Mouse (Mus musculus): ENCODE results near the gene Cnpy3. TPM values are rescaled to one million over a fixed set of nuclear protein-coding genes. Genes with fewer than 3 reads are reported as not detected.

Gene Cnpy3
- total RNA-seq, 4 experiments from 2014 or later: 64.6 to 68.9 (median 67.9) TPM

DNA sequence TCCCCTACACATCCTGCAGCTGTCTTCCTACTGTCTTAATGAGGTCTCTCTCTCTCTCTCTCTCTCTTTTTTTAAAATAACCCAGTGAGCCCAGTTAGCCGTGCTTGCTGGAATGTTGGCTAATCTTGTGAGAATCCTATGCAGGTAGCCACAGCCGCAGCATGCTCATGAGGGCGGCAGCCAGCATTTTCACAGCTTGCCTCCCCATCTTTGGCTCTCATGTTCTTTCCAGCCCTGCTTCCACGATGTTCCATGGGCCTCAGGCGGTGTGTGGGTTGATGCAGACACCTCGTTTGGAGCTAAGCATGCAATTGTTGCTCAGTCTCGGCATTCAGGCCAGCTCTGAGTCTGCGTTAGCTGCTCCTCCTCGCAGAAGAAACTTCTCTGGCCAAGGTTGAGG, 12.9 kb upstream of the Cnpy3 start:
- peak in 1 of 2 experiments; percentile 60 for DNase-seq (ENCODE audit: low spot score in 2 of 2)

GRCm38 (mm10) chr17:46763544-46763943, 11.5 kb upstream of the Cnpy3 start, which contains the start of gene Ptcra:
Ptcra (minus strand) TSS chr17:46763712.
- no peak for DNase-seq (ENCODE audit: low spot score in 2 of 2)

GRCm38 (mm10) chr17:46758753-46759152, 6.7 kb upstream of the Cnpy3 start:
- no peak for DNase-seq (ENCODE audit: low spot score in 2 of 2)

- DNase-seq (ENCODE audit: low spot score in 2 of 2): peak; percentile 55 to 56
Measured at GRCm38 (mm10) chr17:46751056-46751793, 789 bp downstream of the Cnpy3 start.

- no peak for DNase-seq (ENCODE audit: low spot score in 2 of 2)
Measured at GRCm38 (mm10) chr17:46750580-46750979, 1.4 kb downstream of the Cnpy3 start.

DNA sequence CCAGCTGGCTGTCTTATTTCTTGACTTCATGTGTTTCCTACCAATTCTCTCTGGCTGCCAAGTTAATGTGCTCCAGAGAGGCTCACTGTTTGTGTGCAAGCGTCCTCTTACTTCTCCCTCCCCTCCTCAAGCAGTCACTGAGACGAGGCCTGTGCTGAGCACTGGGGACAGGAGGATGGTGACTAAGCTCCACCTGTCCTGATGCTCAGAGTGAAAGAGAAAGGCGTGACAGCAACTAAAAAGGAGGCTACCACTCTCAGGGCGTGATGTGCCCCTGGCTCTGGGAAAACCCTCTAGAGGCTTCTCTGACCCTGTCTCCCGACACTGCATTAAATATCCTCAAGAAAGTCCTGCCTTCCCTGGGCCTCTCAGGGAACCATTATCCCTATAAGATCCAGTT, 2.7 kb downstream of the Cnpy3 start:
- no peak for DNase-seq (ENCODE audit: low spot score in 2 of 2)

DNA sequence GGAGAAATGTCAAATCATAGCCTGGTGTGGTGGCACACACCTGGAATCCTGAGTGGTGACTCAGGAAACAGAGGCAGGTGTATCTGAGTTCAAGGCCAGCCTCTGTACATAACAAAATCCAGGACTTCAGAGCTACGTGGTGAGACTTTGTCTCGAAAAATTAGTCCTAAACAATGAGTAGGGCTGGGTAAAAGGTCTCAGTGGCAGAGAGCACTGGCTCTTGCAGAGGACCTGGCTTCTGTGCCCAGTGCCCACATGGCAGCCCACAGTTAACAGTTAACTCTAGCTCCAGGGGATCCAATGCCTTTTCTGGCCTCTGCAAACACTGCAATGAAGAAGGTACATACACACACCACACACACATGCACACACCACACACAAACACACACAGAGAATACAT, 4.2 kb downstream of the Cnpy3 start:
- DNase-seq (ENCODE audit: low spot score in 2 of 2): no peak

- no peak for DNase-seq (ENCODE audit: low spot score in 2 of 2)
Measured at GRCm38 (mm10) chr17:46747234-46747633, 4.8 kb downstream of the Cnpy3 start.

GRCm38 (mm10) chr17:46745506-46745905, 6.5 kb downstream of the Cnpy3 start:
- DNase-seq (ENCODE audit: low spot score in 2 of 2): no peak

- no peak for DNase-seq (ENCODE audit: low spot score in 2 of 2)
Measured at GRCm38 (mm10) chr17:46742986-46743385, 9.0 kb downstream of the Cnpy3 start.

- DNase-seq (ENCODE audit: low spot score in 2 of 2): no peak
Measured at GRCm38 (mm10) chr17:46741305-46741704, 10.7 kb downstream of the Cnpy3 start.

DNA sequence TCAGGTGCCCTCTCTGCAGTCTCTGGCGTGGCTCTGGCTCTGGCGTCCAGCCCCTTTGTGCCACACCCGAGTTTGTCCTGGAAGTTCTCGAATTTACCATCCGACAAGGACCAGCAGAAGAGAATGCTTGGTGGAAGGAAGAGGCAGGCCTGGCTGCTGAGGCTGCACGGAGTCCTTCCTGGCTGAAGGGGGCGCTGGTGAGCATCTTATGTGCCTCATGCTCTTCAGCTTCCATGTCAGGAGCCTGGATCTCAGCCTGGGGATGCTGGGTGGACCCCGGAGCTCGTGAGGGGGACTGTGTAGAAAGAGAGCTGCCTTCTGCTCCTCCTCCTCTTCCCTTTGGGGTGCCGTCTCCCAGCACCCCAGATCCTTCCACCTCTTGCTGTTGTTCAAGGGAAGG, 15.9 kb downstream of the Cnpy3 start:
- DNase-seq (ENCODE audit: low spot score in 2 of 2): no peak

DNA sequence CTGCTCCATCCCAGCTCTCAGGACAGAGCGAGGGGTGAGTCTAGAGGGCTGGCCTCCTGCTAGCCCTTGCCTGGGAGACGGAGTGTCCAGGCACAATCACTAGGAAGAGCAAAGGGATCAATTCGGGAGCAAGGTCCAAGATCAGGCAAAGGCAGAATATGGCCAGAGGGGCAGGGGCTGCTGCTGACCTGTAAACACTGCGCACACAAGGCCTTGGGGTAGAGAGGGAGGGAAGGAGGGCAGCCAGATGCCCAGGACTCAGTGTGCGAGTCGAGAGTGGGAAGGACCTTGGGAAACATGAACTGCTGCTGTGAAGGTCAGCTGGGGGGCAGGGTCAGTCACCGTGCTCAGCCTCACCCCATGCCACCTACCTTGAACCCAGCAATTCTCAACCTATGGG, 16.7 kb downstream of the Cnpy3 start:
- DNase-seq (ENCODE audit: low spot score in 2 of 2): no peak

- DNase-seq (ENCODE audit: low spot score in 2 of 2): no peak
Measured at GRCm38 (mm10) chr17:46734055-46734454, 18.0 kb downstream of the Cnpy3 start.

DNA sequence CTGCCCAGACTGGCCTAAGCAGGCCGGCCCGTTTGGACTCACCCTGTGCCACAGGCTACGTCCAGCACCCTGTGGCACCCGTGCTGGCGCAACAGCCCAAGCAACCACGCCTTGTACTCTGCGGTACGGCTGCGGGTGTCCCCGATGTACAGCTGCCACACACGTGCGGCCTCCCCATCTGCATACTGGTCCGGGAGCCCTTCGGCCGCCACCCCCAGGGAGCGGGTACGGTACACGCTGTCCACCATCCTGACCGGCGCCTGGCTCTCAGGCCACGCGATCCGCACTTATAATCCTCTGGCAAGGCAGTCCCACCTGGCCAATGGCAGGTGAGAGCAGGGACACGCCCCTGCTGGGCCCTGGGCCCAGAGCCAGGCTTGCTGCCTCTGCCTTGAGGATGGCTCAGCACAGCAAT, 23.1 kb downstream of the Cnpy3 start, which contains the start of gene Gnmt:
TSS of gene Gnmt (minus strand) at position 265 of the 415 bp plus-strand sequence.
- no peak for DNase-seq (ENCODE audit: low spot score in 2 of 2)

- DNase-seq (ENCODE audit: low spot score in 2 of 2): no peak
Measured at GRCm38 (mm10) chr17:46728496-46728895, 23.5 kb downstream of the Cnpy3 start.

DNA sequence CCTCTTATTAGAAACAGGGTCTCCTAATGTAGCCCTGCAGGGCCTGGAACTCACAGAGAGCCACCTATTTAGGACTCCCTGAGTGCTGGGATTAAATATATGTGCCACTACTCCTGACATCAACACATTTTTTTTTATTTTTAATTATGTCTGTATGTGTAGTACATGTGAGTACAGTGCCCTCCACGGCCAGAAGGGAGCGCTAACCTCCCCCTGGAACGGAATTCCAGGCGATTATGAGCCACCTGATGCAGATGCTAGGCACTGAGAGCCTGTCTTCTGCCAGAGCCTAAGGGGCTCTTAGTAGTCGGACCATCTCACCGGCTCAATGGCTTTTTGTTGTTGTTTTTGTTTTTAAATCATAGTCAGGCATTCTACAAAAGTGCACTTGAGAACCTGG, 24.0 kb downstream of the Cnpy3 start:
- no peak for DNase-seq (ENCODE audit: low spot score in 2 of 2)

- DNase-seq (ENCODE audit: low spot score in 2 of 2): no peak
Measured at GRCm38 (mm10) chr17:46727271-46727670, 24.7 kb downstream of the Cnpy3 start.

GRCm38 (mm10) chr17:46725731-46726645, 26.0 kb downstream of the Cnpy3 start:
- no peak for DNase-seq (ENCODE audit: low spot score in 2 of 2)

GRCm38 (mm10) chr17:46725273-46725672, 26.7 kb downstream of the Cnpy3 start:
- DNase-seq (ENCODE audit: low spot score in 2 of 2): no peak

DNA sequence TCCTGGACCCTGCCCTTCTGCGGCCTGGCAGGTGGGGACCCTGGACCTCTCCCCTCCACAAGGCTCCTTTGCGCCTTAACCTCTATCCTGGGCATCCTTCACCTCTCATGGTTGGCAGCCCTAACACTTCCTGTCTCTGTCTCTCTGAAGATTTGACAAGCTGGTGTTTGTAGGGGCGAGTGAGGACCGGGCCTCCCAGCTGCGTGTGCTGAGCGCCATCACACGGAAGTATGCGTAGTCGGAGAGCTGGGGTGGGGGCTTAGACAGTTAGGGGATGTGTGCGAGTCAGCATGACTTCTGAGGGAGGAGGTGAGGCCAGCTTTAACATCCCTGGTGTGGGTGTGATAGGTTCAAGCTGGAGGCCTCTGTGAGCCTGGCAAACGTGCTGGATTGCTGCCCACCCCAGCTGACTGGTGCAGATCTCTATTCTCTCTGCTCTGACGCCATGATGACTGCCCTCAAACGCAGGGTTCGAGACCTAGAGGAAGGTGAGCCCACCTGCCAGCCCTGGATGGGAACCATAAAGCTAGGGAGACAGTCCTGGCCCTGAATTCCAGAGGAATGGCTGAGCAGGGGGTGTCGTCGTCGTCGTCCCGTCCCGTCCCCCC, 27.4 kb downstream of the Cnpy3 start:
- DNase-seq (ENCODE audit: low spot score in 2 of 2): no peak

- DNase-seq (ENCODE audit: low spot score in 2 of 2): no peak
Measured at GRCm38 (mm10) chr17:46721077-46721476, 30.9 kb downstream of the Cnpy3 start.
